Mouse (Mus musculus) kidney, adult 2 months (tissue): Measurements from ENCODE around the gene Supv3l1.

Experiments used
- CTCF ChIP-seq: fragments of 200-500 bp; conservative IDR thresholded peaks from 2 replicates; pipeline ENCODE4 v1.5.1; 2011; ENCODE audit warnings: low read depth, mild to moderate bottlenecking, control low read depth, low read length, moderate library complexity, mixed read lengths; ENCODE audit not compliant: insufficient read depth, insufficient read length
- POLR2A ChIP-seq: fragments of 200-500 bp; IDR thresholded peaks from one replicate; pipeline ENCODE4 v1.6.1; 2011; ENCODE audit warnings: low read depth, low read length, control low read depth

GRCm38 (mm10) chr10:62401641-62402111, 47.9 kb downstream of the Supv3l1 start:
- TF ChIP-seq POLR2A (no peak), CTCF (no peak)
